Mouse (Mus musculus): ENCODE data around the gene Clns1a.

Clns1a gene

DNA sequence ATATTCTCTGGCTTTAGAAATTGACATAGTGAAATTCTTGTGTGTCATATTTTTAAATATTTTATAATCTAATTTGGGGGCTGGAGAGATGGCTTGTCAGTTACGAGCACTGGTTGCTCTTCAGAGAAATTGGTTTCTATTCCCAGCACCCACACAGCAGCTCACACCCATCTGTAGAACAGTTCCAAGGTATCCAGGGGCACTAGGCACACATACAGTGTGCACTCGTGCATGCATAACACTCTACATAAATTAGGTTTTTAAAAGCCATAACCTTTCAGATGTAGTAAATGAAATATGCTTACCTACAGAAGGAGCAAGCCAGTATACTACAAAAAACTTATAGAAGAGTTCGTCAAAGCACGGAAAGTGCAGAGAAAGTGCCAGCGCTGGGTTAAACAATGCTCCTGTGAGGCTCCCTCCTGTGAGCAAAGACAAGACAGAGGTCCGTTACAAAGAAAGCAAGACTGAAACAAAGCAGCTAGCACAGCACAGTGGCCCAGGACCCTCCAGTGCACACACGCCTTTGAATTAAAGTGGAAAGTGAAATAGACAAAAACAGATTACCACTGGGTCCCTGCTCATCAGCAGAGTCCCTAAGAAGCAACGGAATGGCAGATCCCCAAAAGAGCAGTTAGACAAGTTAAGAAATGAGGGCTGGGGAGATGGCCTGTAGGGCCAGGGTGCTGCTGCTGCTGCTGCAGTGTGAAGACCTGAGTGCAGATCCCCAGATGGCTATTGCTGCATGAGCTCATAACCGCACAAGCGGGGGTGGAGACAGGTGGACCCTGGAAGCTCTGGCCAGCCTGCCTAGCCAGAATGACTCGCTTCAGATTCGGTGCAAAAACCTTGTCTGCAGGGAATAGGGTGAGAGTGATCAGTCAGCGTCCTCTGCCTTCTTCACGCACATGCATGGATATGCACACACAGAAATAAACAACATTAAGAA lies 32.5 kb downstream of the Clns1a start:
- no peak for DNase-seq

DNA sequence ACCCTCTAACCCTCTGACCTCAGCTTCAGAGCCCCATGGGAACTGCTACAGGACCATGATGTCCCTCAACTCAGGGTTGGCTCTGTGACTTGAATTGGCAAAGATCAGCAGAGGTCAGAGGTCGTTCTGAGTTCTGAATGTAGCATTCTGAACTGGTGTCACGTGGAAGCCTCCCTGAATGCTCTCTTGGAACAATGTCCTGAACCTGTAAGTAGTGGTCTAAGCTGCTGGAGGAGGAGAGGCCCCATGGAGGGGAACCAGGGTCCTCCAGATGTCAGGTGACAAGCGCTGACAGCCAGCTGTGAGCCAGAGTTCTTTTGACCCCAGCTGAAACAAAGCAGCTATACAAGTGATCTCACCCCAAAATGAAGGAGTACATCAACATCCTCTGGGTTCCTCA lies 34.0 kb downstream of the Clns1a start:
- DNase-seq: no peak

DNA sequence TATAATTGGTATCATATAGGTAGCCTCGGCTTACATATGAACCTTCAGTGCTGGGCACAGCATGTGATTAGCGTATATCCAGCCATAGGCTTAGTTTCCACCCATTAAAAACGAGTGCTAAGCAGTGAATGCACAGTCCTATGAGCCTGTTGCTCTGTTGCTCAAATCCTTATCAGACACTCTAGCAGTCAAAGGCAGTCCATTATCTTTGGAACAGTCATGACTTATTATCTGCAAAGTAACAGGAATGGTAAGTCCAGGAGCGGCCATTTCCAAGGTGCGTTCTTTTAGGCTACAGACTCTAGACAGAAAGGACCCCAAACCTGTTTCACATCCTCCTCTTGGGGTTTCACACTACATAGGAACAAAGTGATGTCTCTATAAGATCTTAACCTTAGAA lies 37.2 kb downstream of the Clns1a start:
- no peak for DNase-seq

DNA sequence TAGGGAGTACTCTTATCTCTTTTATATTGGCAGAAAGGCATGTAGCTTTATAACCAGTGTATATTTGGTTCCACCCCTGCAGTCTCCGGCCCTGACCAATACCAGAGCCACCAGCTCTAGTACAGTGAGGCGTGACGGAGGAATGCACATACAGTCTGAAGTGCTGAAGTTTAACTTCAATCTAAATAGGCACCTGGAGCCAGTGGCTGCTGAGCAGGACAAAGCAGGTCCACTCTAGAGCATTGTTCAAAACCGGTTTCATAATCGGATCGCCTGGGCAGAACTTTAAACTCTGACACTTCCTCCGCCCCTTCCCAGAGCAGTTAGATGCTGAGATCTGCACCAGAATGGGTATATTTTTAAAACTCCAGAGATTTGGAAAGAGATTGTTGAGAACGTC lies 38.6 kb downstream of the Clns1a start:
- no peak for DNase-seq

DNA sequence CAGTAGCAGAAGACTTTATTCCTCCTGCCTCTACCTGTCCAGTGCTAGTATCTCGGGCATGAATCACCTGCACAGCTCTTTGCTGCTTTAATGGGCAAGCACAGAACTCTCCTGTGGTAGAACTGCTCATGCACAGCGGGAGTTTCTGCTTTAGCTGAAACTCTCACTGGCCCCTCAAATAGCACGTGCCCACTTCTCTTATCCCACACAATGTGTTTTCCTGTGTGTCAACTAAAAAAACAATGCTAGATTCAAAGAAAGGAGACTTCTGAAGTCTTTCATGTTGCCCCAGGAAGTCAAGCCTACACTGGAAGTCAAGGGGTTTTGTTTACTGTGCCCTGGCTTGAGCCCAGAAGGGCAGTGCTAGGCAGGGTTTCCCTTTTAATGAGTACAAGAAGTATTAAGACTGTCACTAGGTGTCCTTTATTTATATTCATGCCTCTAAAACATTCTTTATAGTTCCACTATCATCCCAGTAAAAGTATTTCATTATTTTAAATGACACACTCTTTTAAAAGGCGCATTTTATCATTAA lies 39.5 kb downstream of the Clns1a start:
- DNase-seq: no peak

DNA sequence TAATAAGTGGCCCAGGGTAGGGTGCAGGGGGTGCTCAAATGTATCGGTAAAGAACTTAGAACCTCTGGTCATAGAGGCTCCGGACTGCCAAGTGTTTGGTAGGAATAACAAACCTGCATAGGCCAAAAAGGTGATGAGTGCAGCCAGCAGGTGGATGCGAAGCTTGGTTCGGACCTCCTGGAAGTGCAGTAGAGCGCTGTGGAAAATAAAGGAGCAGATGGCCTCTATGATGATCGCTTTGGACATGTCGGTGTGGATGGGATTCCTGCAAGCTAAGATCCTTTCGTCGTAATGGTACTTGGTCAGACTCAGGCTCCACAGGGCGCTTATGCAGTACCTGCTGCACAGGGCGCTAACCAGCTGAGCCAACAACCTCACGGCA lies 40.8 kb downstream of the Clns1a start:
- no peak for DNase-seq

DNA sequence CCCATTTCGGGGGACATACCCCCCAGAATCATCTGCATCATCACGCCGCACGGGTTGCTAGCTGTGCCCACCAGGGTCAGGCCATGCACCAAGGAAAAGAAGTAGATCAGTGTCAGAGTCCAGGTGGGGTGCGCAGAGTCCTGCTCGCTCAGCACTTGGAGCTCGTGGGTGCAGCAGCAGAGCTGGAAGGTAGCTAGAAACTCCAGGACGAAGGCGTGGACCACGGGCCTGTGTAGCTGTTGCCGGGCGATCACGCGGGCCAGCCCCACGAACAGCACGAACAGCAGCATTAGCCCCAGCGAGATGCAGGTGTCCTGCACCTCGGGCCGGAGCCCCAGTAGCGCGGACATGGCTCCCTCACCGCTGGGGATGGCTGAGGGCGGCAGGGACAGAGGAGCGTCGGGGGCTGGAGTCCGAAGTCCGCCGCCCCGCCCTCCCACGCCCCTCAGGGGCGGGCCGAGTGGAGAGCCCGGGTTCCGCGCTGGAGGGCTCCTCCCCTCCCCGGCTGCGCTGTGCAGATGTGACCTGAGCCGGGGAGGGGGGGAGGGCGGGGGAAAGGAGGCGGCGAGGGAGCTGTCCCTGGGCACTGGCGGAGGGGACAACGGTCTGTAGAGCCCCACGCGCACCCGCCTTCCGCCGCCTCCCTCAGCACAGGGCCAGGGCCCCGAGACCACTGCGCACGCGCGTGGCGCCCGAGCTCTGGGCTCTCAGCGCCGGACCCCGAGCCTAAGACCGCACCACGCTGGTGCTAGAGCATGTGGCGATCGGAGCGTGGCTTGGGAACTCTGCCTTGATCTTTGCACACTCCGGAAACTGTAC lies 41.4 kb downstream of the Clns1a start, which contains the start of gene Aqp11:
TSS of gene Aqp11 (minus strand) at position 652 of the 819 bp plus-strand sequence.
- DNase-seq: peak; percentile 73 to 76

DNA sequence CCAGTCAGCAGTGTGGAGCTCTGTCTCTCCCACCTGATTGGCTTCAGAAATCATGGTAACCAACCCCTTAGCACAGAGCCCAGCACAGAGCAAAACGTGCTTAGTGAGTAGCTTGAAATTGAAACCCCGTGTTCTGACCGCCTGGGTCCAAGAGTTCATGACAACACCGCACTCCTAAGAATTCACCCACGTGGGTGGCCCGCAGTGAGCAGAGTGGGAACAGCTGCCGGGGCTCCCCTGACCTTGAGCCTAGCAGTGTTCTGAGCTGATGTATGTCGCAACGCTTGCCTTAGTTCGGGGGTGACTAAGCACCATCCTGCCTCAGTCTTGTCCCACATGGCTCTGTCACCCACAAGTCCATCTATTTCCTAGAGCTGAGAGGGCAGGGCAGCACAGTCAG lies 44.5 kb downstream of the Clns1a start:
- DNase-seq: no peak

DNA sequence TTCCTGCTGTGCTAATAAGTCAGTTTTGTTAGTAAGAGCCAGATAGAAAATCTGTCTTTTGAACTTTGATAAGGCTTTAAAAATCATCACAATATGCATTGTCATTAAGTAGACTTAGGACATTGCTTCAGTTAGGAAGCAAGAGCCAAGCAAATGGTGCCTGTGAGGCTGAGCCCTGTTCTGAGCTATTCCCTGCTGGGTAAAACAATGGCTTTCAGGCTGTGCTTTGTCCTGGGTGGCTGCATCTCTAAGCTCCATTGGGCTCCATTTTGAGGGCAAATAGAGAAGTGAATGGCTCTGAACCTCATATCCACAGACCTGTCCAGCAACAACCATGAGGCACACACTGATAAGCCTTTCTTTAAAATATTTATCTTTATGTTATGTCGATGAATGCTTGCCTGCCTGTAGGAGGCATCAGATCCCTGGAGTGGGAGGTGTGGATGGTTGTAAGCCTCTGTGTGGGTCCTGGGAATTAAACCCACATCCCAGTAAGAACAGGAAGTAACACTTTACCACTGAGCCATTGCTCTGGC lies 45.4 kb downstream of the Clns1a start:
- DNase-seq: no peak

DNA sequence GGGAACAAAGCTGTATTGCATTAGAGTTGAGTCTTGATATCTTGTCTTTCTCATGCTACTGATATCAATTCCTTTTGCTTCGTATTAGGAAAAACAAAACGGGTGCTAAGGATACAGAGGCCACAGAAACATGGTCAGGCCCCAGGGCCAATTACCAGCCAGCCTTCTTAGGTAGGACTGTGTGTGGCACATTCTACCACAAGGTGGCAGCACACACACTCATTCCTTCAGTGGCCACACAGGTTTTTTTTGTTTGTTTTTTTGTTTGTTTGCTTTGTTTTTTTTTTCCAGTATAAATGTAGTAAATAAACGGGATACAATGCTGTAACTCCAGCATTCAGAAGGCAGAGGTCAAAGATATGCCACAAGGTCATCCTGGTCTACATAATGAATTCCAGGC lies 48.9 kb downstream of the Clns1a start:
- DNase-seq: peak; percentile 70 to 79

DNA sequence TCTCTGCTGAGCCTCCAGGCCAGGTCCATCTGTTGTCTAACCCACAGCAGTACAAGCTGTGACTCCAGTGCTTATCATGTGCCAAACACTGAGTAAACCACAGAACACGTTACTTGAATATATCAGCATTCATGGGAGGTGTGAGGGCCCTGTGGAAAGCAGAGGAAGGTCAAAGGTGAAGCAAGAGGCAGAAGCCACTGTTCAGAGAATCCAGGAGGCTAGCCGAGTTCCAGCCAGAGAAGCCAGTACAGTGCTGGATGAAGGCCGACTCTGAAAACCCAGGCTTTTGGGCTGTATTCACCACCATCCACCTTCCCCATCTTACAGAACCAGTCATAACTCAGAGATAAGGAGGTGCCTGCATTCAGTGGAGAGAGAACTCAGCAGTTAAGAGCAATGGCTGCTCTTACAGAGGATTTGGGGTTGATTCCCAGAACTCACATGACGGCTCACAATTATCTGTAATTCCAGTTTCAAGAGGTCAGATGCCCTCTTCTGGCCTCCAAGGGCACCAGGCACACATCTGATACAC lies 50.8 kb downstream of the Clns1a start:
- DNase-seq: no peak

DNA sequence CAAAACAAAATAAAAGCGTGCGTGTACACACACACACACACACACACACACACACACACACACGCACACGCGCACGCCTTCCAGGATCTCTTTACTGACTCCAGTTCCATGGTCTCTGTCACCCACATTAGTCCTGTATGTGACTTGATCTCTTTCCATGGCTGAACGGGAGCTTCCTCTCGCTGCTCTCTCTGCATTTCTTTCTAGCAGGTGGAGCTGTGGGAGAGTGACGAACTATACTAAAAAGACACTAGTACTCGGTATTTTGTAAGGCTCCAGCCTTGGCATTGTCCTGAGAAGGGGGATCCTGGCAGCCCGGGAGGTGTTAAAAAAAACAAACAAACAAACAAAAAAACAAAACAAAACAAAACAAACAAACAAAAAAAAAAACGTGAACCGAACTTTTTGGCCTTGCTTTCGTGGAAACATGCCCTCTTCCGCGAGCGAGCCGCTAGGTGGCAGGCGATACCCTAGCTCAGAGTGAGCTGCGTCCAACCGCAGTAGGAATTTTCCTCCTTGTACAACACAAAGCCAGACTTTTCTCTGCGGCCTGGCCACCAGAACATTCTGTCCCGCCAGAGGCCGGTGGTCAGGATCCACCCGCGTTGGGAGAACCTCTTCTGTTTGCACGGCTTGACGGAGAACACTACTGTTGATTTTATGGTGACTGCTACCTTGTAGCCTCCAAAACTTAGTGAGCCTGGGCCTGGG lies 51.5 kb downstream of the Clns1a start:
- peak; percentile 83 for DNase-seq

DNA sequence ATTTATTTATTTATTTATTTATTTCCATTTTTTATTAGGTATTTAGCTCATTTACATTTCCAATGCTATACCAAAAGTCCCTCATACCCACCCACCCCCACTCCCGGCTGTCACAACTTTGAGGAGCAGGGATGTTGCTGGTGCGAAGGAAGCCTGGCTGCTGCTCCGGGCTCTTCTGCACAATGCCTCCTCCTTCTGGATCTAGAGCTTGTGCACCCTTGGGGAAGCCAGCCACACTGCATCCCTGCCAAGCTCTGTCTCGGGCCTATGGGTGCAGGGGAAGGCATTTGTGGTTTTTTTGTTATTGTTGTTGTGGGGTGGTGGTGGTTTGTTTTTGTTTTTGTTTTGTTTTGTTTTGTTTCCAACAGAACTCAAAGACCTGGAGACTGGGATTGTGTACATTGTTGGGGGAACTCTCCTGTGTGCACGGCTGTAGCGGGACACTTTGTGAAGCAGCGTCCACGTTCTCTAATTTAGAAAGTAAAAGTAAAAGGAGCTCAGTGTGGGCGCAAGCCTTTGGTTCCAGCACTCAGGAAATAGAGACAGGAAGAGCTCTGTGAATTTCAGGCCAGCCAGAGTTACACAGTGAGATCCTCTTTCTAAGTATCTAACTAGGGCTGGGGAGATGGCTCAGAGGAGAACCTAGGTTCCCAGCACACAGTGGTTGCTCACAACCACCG lies 52.2 kb downstream of the Clns1a start:
- DNase-seq: no peak

DNA sequence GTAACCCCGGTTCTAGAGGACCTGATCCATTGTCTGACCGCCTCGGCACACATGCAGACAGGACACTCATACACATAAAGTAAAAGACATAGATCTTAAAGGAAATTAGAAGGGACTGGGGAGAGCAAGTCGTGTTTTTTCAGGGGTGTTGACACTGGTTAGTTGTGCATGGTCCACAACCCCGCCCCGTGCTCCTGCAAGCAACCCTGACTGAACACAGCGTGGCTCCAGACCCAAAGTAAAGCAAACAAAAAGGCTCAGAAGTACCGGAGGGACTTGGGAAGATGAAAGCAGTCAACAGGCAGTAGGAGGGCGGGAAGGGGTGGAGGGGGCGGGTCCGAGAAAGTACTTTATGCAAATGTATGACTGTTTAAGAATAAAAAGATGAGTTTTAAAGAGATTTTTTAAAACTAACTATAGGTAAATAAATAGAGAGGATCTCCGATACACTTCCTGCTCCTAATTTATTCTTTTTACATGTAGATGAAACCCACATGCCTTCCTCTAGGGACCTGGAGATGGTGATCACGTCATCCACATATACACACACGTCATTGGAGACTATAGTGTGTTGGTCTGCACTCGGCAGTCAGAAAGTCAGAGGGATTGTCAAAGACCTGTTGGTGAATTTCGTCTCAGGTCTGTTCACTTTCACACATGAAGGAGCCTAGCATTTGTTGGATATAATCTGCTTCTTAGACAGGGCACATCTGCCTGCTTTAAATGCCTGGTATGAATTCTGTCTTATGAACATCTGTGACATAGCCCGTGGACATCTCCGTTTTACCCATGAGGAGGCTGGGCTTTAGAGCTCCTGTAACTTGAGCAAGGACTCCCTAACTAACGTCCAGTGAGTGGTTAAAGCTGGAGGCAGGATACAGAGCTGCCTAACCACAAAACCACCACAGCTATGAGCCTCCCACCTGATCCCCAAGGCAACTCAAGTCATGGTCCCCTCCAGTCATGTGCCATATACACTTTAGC lies 53.1 kb downstream of the Clns1a start:
- no peak for DNase-seq

DNA sequence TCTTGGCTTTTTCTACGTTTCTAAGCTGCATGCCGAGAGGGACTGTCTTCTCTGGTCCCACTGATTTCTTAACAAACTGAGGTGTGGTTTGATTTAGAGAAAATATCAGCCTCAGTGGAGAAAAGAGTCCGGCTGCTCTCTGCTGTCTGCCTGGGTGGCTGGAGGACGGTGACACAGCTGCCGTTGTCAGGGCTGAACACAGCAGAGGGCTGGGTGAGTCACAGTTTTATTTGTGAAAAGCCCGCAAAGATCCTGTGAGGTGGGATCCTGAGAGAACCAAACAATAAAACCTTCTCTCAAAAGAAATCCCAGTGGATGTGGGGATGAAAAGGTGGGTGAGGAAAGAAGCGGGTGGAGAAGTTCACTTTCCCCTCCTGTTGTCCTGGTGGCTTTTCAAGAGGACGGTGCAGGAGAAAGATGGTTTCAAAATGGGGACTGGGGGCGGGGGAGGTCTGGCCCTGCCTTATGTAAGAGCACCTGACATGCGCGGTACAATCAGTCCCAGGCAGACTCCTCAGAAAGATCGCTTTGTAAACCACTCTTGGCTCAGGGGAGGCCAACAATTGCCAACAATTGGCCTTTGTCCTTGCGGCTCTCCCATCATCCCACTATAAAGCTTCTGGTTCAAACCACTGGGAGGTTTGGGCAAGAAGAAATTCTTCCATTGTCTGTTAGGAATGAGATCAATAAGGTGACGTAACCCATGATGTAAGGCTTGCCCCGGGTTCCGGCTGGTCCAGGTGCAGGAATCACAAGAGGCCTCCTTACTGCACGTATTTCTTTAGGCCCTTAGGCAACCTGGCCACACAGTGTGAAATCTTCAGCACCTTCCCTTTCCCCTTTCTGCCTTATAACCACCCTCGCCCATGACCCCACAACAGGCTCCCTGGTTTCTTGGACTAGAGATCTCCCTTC lies 60.8 kb downstream of the Clns1a start:
- DNase-seq: no peak

DNA sequence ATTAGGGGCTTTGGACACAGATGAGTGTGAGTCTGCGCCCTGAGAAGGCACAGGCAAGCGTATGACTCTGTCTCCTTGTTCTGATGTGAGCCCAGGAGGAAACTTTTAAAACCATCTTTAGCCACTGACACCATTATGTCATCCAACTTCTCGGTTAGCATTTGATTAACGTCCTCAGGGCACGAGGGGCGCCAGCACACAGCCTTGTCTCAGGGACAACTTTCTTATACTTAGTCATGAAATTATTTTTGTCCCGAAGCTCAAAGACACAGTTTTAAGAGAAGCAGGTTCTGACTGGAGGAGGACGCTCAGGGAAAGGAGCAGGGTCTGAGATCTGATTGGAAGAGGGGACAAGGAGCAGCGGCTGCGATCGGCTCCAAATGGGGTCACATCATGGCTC lies 68.2 kb downstream of the Clns1a start:
- DNase-seq: no peak

DNA sequence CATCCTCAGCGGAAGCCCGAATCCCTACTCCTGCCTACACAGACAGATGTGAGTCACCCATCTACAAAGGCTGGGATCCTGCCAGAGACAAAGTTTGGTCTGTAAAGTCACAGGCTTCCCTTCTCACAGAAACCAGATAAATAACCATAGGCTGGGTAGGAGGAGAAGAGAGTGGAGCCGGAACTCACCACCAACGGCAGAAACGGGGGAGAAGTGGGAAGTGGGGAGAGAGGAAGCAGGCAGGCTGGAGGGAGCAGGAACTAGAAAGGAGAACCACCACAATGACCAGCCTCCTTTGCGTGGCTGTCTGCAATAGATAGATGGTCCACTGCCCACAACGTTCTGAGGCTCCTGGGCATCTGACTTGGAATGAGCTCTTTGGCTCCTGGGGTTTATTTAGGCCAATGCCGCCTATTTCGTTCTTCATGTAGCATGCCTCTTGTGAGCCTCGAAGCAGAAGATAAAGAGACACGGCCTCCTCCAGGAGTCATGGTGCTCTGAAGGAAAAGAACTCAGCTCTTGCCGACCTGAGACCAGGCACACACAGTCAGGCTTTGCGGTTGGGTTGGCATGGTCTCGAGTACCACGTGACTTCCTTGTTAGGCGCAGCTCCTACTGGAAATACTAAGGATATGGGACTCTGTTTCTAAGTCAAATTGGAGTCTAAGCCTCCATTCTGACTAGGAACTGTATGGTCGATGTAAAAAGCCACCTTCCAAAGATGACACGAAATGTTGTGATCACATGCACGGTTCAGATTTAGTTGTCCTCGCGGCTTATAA lies 68.9 kb downstream of the Clns1a start:
- DNase-seq: no peak

DNA sequence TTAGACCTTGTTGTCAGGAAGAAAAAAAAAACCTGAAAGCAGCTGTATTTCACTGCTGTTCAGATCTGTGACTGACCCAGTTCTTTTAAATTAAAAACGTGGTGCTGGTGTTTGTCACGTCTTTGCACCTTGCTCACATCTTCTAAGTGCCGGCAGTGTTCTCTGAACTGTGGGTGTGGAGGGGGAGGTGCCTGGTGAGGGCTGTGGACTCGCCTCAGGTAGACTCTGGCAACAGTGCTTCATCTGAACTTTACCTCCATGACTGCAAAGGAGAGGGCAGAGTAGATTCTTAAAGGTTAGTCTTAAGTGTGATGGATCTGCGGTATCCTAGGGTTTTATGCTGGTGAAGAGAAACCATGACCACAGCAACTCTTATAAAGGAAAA lies 69.5 kb downstream of the Clns1a start:
- no peak for DNase-seq
